Mouse (Mus musculus) telencephalon, adult 2 months (tissue): ENCODE measurements at regions not wholly inside any gene's neighbourhood (a gene's known extent, or its start where the extent isn't known, plus 50 kb on each side); places are given as distances from the start of the nearest gene placed in this dataset.

Experiments
- DNase-seq: peaks from one replicate; pipeline ENCODE4 v3.0.0-alpha.2; 2011; ENCODE audit warnings: low read depth, low spot score

DNA sequence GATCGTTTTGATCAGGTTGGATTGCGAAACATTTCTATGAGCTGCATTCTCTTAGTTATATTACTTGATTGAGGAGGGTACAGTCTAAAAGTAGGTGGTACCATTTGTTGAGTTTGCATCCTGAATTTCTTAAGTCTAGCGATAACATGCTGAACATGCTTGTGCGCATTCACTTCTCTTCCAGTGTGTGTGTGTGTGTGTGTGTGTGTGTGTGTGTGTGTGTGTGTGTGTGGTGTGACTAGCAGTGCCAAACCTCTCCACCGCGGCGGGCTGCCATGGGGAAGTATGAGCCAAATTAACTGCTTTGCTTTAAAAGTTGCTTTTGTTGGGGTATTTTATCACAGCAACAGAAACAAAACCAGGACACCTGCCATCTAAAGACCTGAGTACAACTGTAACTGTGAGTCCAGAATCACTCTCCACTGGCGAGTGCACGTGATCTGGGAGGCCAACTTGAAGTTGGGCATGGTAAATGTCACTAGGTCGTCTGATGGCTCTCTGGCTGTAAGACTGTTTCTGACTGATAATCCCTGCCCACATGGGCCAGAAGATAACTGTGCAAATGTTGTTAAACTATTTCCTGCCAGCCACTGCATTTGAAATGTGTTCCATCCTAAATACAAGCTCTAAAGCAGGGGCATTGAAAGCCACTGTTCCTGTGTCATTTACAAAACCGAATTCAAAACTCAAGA, 273.3 kb upstream of the Ppargc1a start:
- no peak for DNase-seq

DNA sequence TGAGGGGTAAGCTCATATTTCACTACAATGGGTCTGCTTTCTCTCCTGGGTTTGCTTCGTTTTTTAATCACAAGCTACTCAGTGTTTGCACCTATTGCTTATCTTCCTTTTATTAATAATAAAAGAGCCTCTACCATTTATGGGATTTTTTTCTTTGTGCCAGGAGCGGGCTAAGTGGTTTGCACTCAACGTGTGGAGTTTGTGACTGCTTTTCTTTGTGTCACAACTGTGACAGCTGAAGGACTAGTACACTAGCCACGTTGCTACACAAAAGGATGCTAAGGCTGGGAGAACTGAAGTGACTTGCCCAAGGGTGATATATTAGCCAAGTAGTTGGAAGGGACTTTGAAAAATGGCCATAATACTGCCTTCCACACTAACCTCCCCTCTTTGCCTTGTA, 271.8 kb upstream of the Ppargc1a start:
- no peak for DNase-seq

DNA sequence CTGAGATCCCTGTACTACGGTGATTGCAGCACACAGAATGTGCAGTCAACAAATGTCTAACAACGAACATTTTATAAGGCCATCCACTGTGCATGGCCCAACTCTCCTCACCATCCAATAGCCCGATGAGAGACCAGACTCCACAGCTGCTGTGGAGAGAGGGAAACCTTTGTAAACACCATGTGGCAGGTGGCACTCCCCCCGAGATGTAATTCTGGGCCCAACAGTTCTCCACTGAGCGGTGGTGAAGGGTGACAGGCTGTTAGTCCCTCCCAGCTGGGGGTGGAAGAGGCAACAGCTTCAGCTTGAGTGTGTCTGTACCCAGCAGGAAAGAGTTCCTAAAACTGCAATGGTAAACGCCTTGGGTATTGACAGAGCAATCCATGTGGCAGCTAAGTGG, 263.0 kb upstream of the Ppargc1a start:
- no peak for DNase-seq

DNA sequence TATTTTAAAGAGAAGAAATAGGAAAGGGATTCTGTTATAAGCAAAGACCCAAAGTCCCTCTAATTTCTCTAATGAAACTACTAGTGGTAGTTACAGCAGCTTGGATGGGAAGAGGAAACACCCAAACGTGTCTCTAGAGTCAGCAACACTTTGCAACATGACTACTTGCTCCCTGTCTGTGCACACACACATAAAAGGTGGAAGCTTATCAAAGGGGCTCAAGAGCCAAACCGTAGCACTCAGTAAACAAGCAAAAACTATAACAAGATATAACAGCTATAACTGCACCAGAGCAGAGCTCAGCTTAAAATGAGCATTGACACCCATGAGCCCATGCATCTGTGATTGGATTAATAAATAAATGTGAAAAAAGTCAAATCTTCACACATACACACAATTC, 262.5 kb upstream of the Ppargc1a start:
- DNase-seq = no peak

DNA sequence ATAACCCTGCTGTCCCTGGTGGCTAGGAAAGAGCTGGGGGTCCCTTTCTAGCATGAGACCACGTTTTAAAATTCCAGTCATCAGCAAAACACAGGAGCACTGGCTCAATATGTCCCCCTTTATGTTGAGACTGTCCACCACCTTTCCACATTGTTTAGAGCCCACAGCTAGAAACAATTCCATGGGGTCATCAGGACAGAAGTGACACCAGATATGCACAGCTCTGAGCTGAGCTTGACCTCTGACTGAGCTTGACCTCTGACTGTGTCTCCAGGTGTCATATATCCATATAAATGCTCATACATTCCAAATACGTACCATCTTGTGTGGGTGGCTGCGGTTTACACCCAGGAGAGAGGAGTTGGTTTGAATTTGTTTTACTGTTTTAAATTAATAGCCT, 262.1 kb upstream of the Ppargc1a start:
- no peak for DNase-seq

DNA sequence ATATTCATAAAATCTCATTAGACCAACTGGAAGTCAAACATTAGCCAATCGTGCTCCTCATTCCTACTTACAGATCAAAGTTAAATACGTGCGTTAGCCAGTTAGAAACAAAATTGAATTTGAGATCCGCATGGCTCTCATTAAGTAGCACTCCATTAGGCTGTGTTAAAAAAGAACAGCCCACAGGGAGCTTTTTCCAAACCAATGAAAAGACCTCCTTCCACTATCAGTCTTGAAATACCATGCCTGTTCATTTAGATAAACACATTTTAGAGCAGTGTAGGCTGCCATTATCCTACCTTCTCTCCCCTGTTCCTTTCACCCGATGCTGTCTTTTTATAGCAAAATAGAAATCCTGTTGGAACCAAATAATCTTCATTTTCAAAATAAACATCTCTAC, 261.5 kb upstream of the Ppargc1a start:
- DNase-seq = no peak

DNA sequence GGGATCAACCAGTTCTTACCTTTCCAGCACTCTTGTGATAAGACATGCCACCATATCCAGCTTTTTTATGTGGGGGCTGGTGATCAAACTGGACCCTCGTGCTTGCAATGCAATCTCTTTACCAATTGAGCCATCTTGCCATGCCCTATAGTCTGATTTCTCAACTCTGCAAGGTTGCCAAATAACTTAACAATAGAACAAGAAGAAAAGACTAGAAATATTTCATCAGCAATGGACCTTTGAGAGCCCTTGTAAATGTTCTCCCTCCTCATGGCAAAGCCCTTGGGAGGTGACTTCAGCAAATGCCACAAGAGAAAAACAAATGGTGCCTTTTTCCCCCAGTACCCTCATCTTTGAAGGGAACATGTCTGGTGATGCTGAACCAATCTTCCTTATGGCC, 258.7 kb upstream of the Ppargc1a start:
- DNase-seq = no peak

DNA sequence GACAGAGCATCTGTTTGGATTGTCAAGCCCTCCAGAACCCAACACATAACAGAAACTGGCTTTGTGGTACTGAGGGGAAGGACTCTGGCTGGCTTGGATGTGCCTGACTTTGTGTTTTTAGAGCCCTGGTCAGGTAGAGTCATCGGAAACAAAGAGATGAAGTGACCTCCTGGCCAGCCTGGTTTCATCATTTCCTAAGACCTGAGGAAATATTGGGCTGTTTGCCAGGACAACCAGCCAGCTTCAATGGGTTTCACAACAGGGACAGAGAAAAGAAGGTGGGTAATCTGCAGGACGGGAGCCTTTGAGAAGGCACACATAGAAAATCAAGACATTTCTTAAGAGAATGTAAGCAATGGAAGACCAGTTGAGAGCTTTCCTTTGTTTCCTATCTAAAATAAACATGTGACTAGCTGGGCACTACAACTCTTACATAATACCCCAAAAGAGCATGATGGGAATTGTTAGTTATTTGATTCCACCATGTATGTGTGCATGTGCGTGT, 258.1 kb upstream of the Ppargc1a start:
- no peak for DNase-seq

DNA sequence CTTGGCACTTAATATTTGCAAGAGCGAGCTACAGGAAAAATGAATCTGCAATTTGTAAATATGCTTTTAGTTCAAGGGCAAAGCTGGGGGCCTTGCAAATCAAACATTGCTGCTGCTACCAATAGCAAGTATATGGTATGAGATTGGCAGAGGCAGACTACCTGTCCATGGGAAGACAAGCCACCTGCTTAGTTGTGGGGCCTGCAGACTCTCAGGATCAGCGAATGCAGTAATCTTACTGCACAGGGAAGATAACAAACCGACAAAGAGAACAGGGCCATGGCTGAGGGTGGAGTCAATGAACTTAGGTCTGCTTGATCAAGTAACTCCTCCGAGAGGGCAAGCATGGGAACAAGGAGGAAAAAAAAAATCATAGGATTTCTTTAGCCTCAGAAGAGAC, 257.2 kb upstream of the Ppargc1a start:
- DNase-seq = no peak

DNA sequence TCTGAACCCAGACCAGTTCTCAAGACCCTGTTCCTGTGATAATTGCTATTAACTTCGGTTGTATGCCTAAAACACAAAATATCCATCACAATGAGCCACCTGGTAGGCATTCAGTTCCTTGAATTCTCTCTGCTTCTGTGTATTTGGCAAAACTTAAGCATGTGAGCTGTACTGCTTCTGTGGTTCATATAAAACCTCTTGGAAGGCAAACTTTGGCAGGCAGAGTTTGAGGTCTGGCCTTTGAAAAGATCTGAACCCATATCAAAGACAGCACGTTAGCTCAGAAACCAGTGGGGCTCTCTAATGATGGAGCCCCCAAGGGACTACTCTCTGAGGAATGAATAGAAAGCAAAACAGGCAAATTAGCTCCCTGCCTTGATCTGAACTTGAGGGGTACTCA, 256.1 kb upstream of the Ppargc1a start:
- no peak for DNase-seq

DNA sequence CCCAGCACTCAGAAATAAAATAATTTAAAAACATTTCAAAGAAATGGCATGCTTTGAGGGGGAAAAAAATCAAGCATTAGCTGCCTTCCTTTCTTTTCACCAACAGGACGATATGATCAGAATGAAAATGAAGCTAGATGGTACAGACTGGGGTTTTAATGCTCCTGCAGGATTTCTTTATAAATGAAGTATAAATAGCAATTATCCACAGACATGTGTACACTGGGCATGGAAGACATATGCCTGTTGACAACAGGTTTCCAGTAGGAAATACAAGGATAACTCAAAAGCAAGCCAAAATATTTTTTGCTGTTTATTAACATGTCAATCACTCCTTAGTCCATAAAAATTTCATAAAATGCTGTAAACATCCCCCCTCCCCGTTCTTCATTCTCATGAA, 248.7 kb upstream of the Ppargc1a start:
- DNase-seq = no peak

DNA sequence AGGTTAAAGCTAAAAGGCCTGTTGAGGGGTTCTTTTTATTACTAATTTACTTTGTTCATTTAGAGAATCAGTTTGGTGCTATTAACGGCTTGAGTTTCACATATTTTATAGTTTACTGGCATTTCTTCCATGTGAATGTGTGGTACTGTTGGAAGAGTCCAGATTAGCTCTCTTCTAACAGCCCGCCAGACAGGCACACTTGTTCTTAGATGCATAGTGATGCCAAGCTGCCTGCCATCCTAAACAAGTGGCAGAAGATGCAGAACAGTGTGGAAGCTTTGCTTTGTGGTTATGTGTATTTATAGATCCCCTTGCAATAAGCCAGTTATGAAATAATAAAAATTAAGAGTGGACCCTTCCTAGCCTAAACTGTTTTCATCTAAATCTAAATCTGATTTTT, 244.2 kb upstream of the Ppargc1a start:
- no peak for DNase-seq

DNA sequence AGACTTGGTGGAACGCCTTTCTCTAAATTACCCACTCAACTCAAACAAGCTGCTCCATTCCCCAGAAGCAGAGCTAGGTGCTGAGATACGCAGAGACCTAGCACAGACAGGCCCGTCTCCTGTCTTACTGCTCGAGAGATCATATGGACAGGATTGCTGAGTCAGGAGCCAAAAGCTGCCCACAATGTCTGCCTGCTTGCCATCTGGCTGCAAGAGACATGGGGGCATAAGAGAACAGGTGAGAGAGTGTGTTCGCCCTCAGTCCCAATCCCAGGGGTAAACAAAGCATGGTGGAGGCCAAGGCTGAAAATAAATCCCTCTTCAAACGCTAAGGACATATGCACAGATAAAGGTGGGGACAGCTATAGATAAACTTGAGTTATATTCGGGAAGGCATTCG, 234.0 kb upstream of the Ppargc1a start:
- DNase-seq = no peak

DNA sequence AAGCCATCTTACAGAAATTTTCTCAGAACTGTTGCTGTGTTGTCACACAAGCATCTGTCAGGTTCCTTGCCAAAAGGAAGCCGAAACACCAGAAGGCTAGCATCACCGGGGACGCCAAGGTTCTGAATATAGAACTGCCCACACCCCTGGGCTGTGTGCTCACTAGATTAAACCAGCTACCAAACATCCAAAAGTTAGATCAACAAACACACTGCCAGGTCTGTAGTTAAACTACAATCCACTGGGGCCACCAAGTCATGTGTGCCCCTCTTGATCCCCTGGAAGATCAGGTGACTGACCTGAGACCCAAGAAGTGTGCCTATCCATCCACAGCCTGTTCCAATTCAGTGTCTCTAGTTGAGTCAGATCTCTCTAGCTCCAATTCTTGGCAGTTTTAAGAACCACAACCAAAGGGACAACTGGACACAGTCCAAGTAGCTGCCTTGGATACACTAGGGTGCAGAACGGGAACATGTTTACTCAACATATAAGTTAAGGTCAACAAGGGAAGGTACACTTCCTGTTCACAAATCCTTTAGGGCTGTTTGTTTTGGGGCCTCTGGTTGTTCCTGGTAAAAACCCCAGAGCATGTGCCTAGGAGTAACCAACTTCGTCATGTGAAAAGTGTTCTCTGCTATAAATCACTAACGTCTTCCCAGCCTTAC, 232.0 kb upstream of the Ppargc1a start:
- peak; percentile 69 for DNase-seq

DNA sequence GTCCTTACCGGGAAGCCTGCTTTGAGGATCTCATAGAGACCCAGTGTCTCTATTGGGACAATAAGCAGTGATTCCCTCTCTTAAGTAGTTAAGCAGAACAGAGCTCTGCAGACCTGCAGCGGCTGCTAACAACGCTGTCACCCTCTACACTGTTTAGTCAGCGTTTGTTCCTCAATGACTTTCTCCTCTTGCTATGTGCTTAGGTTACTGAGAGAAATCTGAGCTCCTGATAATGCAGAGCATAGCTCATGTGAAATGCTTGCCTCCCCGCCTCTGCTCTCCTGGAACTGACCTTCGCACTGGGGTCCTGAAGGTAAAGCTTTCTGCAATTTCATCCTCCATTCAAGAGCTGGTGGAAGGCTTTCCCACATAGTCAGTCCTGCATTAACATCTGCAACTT, 226.6 kb upstream of the Ppargc1a start:
- DNase-seq = no peak

DNA sequence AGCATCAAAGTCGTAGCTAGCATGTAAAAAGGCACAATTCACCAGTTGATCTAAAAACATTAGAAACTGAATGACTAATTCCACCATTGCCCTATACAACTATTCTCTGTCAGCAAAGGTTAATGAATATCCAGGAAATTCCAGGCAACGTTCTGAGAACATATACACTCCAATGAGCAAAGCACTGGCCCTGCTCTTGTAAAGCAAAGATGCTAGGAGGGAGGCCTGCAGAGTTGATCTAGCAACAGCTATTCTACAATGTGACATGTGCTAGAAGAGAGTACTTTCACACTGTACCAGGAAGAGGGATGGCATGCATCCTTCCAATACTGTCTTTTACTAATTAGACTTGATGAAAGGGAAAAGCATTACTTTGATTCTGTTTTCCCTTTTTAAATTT, 225.4 kb upstream of the Ppargc1a start:
- no peak for DNase-seq

DNA sequence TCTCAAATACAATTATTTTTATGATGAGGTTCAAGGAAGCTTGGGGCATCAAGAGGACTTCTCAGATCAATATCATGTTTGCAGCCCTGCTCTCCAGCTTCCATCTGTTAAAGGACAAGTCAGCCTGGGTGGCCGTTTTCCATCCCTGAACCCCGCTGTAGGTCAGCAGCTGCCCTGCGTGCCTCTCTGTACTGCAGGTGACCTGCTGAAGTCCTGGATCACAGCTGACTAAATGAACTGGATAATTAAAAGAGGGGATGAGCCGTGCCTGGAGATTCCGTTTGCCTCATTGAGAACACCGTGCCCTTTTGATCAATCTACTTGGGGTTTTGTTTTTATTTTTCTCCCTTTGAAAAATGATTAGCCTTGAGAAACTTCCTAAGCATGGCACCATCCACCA, 221.2 kb upstream of the Ppargc1a start:
- no peak for DNase-seq

DNA sequence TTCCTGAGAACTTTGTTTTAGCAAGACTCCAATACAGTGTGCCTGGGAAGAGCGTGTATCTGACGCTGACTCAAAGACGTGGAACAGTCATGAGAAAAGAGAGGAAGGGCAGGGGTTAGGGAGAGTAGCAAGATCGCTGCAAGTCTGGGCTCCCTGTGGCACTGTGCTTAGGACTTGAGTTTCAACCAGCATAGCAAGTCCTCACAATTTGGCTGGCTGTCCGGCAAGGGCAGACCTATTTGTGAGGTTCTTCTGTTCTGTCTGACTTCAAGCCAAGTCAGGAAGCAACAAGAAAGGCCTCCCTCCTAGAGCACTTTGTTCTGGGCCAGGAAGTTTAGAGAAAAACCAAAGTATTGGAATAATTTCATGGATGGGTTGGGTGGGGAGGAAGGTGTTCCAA, 216.0 kb upstream of the Ppargc1a start:
- no peak for DNase-seq

DNA sequence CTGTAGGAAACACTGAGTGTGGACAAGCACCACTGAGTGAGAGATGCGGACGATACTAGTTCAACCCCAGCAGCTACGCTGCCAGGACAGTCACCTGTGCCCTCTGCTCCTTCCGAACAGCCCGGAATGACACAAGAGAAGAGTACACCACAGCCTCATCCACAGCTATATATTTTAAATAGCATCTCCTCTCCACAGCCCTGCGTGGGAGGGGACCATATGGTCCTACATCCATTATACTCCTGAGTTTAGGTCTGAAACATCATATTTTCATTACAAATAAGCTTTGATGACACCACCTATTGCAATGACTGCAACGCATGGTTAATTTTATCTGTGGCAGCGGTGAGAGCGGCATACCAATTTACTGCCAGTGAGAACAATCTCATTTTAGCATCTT, 215.6 kb upstream of the Ppargc1a start:
- DNase-seq = no peak

DNA sequence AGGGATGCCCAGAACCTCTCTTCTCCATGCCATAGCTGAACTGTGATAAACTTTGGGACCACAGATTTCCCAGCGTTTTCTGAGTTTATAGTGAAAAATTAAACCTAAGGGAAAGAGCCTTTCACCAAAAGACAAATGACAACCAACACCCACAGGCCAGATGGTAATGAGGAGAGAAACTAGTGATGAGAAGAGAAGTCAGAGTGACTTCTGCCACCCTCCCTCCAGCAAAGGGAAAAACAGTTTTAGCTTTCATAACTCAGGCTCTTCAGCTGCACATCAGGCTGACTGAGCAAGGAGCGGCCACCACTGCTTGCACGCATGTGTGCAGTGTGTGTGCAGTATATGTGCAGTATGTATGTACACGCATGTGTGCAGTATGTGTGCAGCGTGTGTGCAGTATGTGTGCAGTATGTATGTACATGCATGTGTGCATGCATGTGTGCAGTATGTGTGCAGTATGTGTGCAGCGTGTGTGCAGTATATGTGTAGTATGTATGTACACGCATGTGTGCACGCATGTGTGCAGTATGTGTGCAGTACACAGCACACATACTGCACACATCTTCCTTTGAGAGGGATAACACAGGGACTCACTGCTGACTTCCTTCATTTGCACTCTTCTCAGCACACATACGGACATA, 208.1 kb upstream of the Ppargc1a start:
- no peak for DNase-seq

DNA sequence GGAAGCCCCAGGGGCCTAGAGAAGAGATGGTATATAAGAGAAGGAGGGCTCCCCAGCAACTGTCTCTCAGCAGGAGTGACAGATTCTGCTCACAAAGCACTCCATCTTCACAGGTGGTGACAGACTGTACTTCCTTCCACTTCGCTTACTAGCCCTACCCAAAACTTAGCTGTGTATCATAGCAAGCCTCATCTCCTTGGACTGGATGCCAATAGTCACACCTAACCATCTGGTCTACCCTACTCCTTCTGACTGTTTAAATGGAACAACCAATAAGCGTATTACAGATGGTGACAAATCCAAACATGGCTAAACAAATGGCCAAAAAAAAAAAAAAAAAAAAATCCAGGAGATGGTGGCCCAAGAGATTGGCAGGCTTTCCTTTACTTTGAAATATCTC, 204.1 kb upstream of the Ppargc1a start:
- no peak for DNase-seq

DNA sequence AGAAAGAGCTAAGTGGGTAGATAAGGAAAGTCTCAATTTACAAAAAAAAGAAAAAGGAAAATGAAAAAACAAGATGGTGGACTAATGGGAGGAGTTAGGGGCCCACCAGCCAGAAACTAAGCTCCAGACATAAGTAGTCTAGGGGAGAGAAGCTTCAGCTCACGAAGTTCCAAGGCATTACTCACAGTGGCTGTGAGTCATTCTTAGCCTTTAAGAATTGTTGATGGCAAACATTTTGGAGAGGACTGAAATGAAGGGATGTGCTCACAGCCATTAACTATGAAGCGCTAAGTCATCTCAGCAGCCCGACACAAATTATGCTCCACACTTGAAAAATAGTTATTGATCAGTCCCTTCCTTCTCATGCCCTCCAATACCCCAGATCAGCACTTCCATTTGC, 198.6 kb upstream of the Ppargc1a start:
- DNase-seq = no peak

DNA sequence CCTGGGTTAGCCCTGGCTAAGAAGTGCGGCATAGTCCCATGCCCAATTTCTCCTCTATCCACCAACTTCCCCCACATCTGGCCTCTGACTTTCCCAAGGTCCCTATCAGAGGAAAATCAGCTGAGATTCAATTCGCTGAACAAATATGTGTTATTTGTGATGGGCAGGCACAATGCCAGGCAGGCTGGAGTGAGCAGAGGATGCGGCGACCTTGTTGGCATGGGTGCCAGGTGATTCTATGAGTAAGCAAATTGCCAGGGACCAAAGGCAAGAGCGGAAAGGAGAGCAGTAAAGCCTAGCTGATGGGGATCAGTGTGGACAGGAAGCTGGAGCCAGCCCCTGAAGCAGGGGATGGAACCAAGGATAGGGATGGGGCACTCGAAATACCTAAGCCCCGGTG, 196.9 kb upstream of the Ppargc1a start:
- DNase-seq = no peak
